In genomic region chr12:56532142-56532541, GRCm38 (mm10) we compare ENCODE assay signal across 24 mouse cellular contexts. TPM values are rescaled to one million over a fixed set of nuclear protein-coding genes. Genes with fewer than 3 reads are reported as not detected.
A peak's percentile ranks its signal among the peaks of the same experiment; 100 is the strongest.
DNase-seq lines count a peak whose midpoint lies in the region; ATAC-seq and TF ChIP-seq lines count a peak whose summit lies in the region.
"Had no signal": no experiment of that assay in that cellular context is flagged by ENCODE, and none has a peak within 500 bp of the region (broad histone marks: within the 10 kb centered on the region; RNA-seq: fewer than 3 reads in every experiment).

No protein-coding gene starts in this region.

- peak; percentile 54 for DNase-seq in hindbrain, embryonic 11.5 days (ENCODE audit: low spot score)
- DNase-seq in hindbrain, embryonic 10.5 days (ENCODE audit: low spot score), result no peak
- DNase-seq in lung, postnatal 0 days (ENCODE audit: low spot score), result peak; percentile 6
- no peak for DNase-seq in lung, postnatal 14 days
- DNase-seq in brain, embryonic 14.5 days (ENCODE audit: low read depth), result peak; percentile 39
- peak; percentile 15 for DNase-seq in forebrain, embryonic 14.5 days (ENCODE audit: low spot score)
- no peak for DNase-seq in cerebellum, adult 11 months
- no peak for DNase-seq in thymus, adult 2 months
- DNase-seq: adrenal gland, postnatal 36 days; cerebellum, adult 2 months; cerebellum, postnatal 36 days; gastrocnemius, postnatal 25 days; heart, adult 2 months; heart, postnatal 4 days; kidney, adult 18-20 months had no signal

- TF ChIP-seq EP300 in lung, postnatal 0 days (IDR thresholded peaks at IDR 0.05), result no peak

- H3K9me3 ChIP-seq in hindbrain, embryonic 11.5 days (ENCODE audit: control insufficient read depth, low read length), result no peaks in the 10 kb centered on the region
- no peaks in the 10 kb centered on the region for H3K9me3 ChIP-seq in hindbrain, embryonic 10.5 days
- no peaks in the 10 kb centered on the region for H3K9me3 ChIP-seq in lung, postnatal 0 days (ENCODE audit: low read length)
- H3K9me3 ChIP-seq in forebrain, embryonic 14.5 days (replicated peaks; ENCODE audit: control insufficient read depth, low read length), result no peaks in the 10 kb centered on the region
- H3K9me3 ChIP-seq: embryonic facial prominence, embryonic 13.5 days had no signal

- no peak for TF ChIP-seq CTCF in lung, postnatal 0 days (IDR thresholded peaks at IDR 0.05)
- TF ChIP-seq CTCF in brain, embryonic 14.5 days (IDR thresholded peaks at IDR 0.05; ENCODE audit: borderline replicate concordance, extremely low read depth, insufficient read depth, insufficient read length), result no peak
- TF ChIP-seq CTCF in thymus, adult 2 months (IDR thresholded peaks at IDR 0.05; ENCODE audit: borderline replicate concordance, control insufficient read depth, extremely low read depth, insufficient read depth, low read length, poor library complexity), result no peak

- no peak overlapping the region for H3K27ac ChIP-seq in hindbrain, embryonic 11.5 days (ENCODE audit: low read depth, low read length)
- no peak overlapping the region for H3K27ac ChIP-seq in hindbrain, embryonic 10.5 days
- H3K27ac ChIP-seq in lung, postnatal 0 days (ENCODE audit: low read length), result peak overlapping the region; percentile 96
- no peak overlapping the region for H3K27ac ChIP-seq in forebrain, embryonic 14.5 days (ENCODE audit: low read depth, low read length)
- no peak overlapping the region for H3K27ac ChIP-seq in thymus, adult 2 months (ENCODE audit: control insufficient read depth, insufficient read depth, low read length)
- H3K27ac ChIP-seq: embryonic facial prominence, embryonic 13.5 days; heart, adult 2 months; hindbrain, postnatal 0 days; kidney, postnatal 0 days; liver, embryonic 14.5 days had no signal

- peaks cover 93% of the 10 kb centered on the region for H3K27me3 ChIP-seq in hindbrain, embryonic 11.5 days (ENCODE audit: control insufficient read depth, insufficient read depth, low read length)
- peaks cover 100% of the 10 kb centered on the region for H3K27me3 ChIP-seq in hindbrain, embryonic 10.5 days (ENCODE audit: insufficient read depth, poor library complexity, severe bottlenecking)
- peaks cover 25% of the 10 kb centered on the region; the same call in 1 of the 2 replicates for H3K27me3 ChIP-seq in lung, postnatal 0 days (replicated peaks; ENCODE audit: insufficient read depth, low read length)
- H3K27me3 ChIP-seq in forebrain, embryonic 14.5 days (replicated peaks; ENCODE audit: control insufficient read depth, insufficient read depth, low read length), result peaks cover 85% of the 10 kb centered on the region
- H3K27me3 ChIP-seq in thymus, adult 2 months (ENCODE audit: control insufficient read depth, insufficient read depth, low read length), result peaks cover 32% of the 10 kb centered on the region
- H3K27me3 ChIP-seq: CH12.LX had no signal

- H3K4me2 ChIP-seq in hindbrain, embryonic 11.5 days (replicated peaks; ENCODE audit: low read depth, low read length), result no peak overlapping the region
- H3K4me2 ChIP-seq in lung, postnatal 0 days (replicated peaks; ENCODE audit: low read depth, low read length), result peak overlapping the region; percentile 54
- H3K4me2 ChIP-seq in forebrain, embryonic 14.5 days (ENCODE audit: low read length), result peak overlapping the region; percentile 22

- H3K4me1 ChIP-seq in hindbrain, embryonic 11.5 days (replicated peaks; ENCODE audit: control insufficient read depth, insufficient read depth, low read length), result peaks cover 2% of the 10 kb centered on the region; the same call in 1 of the 2 replicates
- peaks cover 24% of the 10 kb centered on the region for H3K4me1 ChIP-seq in hindbrain, embryonic 10.5 days (replicated peaks)
- no peaks in the 10 kb centered on the region for H3K4me1 ChIP-seq in lung, postnatal 0 days (ENCODE audit: insufficient read depth, low read depth, low read length)
- no peaks in the 10 kb centered on the region for H3K4me1 ChIP-seq in forebrain, embryonic 14.5 days (ENCODE audit: control insufficient read depth, insufficient read depth, low read length)
- H3K4me1 ChIP-seq in thymus, adult 2 months (replicated peaks; ENCODE audit: control insufficient read depth, insufficient read depth, low read length), result no peaks in the 10 kb centered on the region

- no peak overlapping the region for H3K4me3 ChIP-seq in hindbrain, embryonic 11.5 days (ENCODE audit: low read depth, low read length)
- no peak overlapping the region for H3K4me3 ChIP-seq in hindbrain, embryonic 10.5 days
- peak overlapping the region; percentile 60 for H3K4me3 ChIP-seq in lung, postnatal 0 days (ENCODE audit: low read depth, low read length)
- peak overlapping the region; percentile 33 for H3K4me3 ChIP-seq in forebrain, embryonic 14.5 days (ENCODE audit: low read depth, low read length)
- H3K4me3 ChIP-seq in thymus, adult 2 months (ENCODE audit: control insufficient read depth, insufficient read depth, low read length), result no peak overlapping the region
- H3K4me3 ChIP-seq: heart, adult 2 months; megakaryocyte, embryonic 14.5 days; myocyte had no signal

- no peaks in the 10 kb centered on the region for H3K36me3 ChIP-seq in hindbrain, embryonic 11.5 days (ENCODE audit: control insufficient read depth, insufficient read depth, low read length)
- H3K36me3 ChIP-seq in hindbrain, embryonic 10.5 days, result no peaks in the 10 kb centered on the region
- H3K36me3 ChIP-seq in lung, postnatal 0 days (ENCODE audit: insufficient read depth, low read length), result no peaks in the 10 kb centered on the region
- H3K36me3 ChIP-seq in forebrain, embryonic 14.5 days (ENCODE audit: control insufficient read depth, insufficient read depth, low read length), result no peaks in the 10 kb centered on the region
- H3K36me3 ChIP-seq in thymus, adult 2 months (ENCODE audit: control insufficient read depth, insufficient read depth, low read length), result no peaks in the 10 kb centered on the region
- H3K36me3 ChIP-seq: embryonic facial prominence, embryonic 13.5 days had no signal

- no peak for TF ChIP-seq POLR2A in brain, embryonic 14.5 days (IDR thresholded peaks at IDR 0.05; ENCODE audit: borderline replicate concordance, extremely low read depth, insufficient read depth, insufficient read length, poor library complexity, severe bottlenecking)
- no peak for TF ChIP-seq POLR2A in thymus, adult 2 months (IDR thresholded peaks at IDR 0.05; ENCODE audit: control insufficient read depth, extremely low read depth, insufficient read depth, low read length, poor library complexity)

- WGBS in hindbrain, embryonic 11.5 days, result 1% methylated on average over 4 of the region's 4 CpGs
- 2% methylated on average over 4 of the region's 4 CpGs for WGBS in hindbrain, embryonic 10.5 days
- 2% methylated on average over 4 of the region's 4 CpGs for WGBS in lung, postnatal 0 days
- 0% methylated on average over 4 of the region's 4 CpGs for WGBS in forebrain, embryonic 14.5 days
- 13% methylated on average over 4 of the region's 4 CpGs for WGBS in thymus, adult 2 months

- no peak for ATAC-seq in hindbrain, embryonic 11.5 days (ENCODE audit: low FRiP score)
- ATAC-seq in lung, postnatal 0 days, result no peak
- ATAC-seq in forebrain, embryonic 14.5 days, result no peak
- ATAC-seq: hindbrain, postnatal 0 days had no signal

- no peak overlapping the region for H3K9ac ChIP-seq in hindbrain, embryonic 11.5 days (ENCODE audit: low read depth, low read length)
- H3K9ac ChIP-seq in lung, postnatal 0 days (replicated peaks; ENCODE audit: low read depth), result peak overlapping the region; percentile 84
- H3K9ac ChIP-seq in forebrain, embryonic 14.5 days (ENCODE audit: low read length), result peak overlapping the region; percentile 26
- H3K9ac ChIP-seq: embryonic facial prominence, embryonic 13.5 days; liver, embryonic 14.5 days had no signal

RNA-seq across cellular contexts. Expression of gene Nkx2-1, which starts 4.6 kb away (rescaled TPM):
- polyA plus RNA-seq in hindbrain, embryonic 11.5 days (2014; fragmentation: Nextera tagmentation; extraction: Ambion mirVana), result 0.11 and 0.29 TPM in 2 replicates
- polyA plus RNA-seq in hindbrain, embryonic 10.5 days (2016; fragmentation: Nextera tagmentation; extraction: Ambion mirVana), result 3.2 and 3.6 TPM in 2 replicates
- 62.7 and 68.7 TPM in 2 replicates for polyA plus RNA-seq in lung, postnatal 0 days (2015; fragmentation: Nextera tagmentation; extraction: Ambion mirVana)
- 29.4 and 75.7 TPM in 2 replicates for polyA plus RNA-seq in brain, embryonic 14.5 days (2012; rRNA removed)
- polyA plus RNA-seq in forebrain, embryonic 14.5 days (2014; fragmentation: Nextera tagmentation; extraction: Ambion mirVana), result 13.9 and 15.9 TPM in 2 replicates
- polyA plus RNA-seq in thymus, adult 2 months (2012; rRNA removed), result 0.22 and 0.23 TPM in 2 replicates
- polyA plus RNA-seq: cerebellum, adult 2 months; embryonic facial prominence, embryonic 13.5 days; hindbrain, postnatal 0 days; kidney, postnatal 0 days; liver, embryonic 14.5 days; myocyte; stomach, embryonic 16.5 days; thymus, postnatal 0 days had no signal

Comparison
In these comparisons a context has a peak if more than half of its experiments do, and no peak if none do; other contexts are left out.
1. DNase-seq: peak in hindbrain, embryonic 11.5 days (single experiment), lung, postnatal 0 days (single experiment), brain, embryonic 14.5 days (single experiment) and forebrain, embryonic 14.5 days (single experiment); none in hindbrain, embryonic 10.5 days (single experiment), lung, postnatal 14 days (single experiment), cerebellum, adult 11 months (single experiment) and thymus, adult 2 months (single experiment).
2. H3K4me3 ChIP-seq: peak in lung, postnatal 0 days (single experiment) and forebrain, embryonic 14.5 days (single experiment); none in hindbrain, embryonic 11.5 days (single experiment), hindbrain, embryonic 10.5 days (single experiment) and thymus, adult 2 months (single experiment).